Mouse (Mus musculus) mammary gland, adult 2 months (tissue): Measurements from ENCODE around the gene Hes7. TPM values are rescaled to one million over a fixed set of nuclear protein-coding genes. Genes with fewer than 3 reads are reported as not detected.

ENCODE experiments used
- polyA plus RNA-seq: library from polyadenylated mRNA; depleted of rRNA; stranded (reverse); fragments of >200 nt; gene quantifications from 2 replicates; pipeline ENCODE4 v1.2.3, GENCODE M21; 2012; ENCODE audit warnings: low replicate concordance; rRNA removed

The Hes7 gene
- polyA plus RNA-seq, result 0.29 and 1.0 TPM in 2 replicates

GRCm38 (mm10) chr11:69120221-69121000 lies at the start of gene Hes7:
Gene Hes7, plus strand, starts transcription at chr11:69120404.

GRCm38 (mm10) chr11:69070590-69071222 lies 49.5 kb upstream of the Hes7 start, which contains the start of gene Tmem107:
Gene Tmem107, plus strand, starts transcription at chr11:69070806.

GRCm38 (mm10) chr11:69088103-69088855 lies 31.9 kb upstream of the Hes7 start, which contains the start of gene Vamp2:
Gene Vamp2, plus strand, starts transcription at chr11:69088490.

GRCm38 (mm10) chr11:69094697-69095429 lies 25.3 kb upstream of the Hes7 start, which contains the start of gene Per1:
Gene Per1, plus strand, starts transcription at chr11:69095217.

GRCm38 (mm10) chr11:69122336-69122951 lies 2.2 kb downstream of the Hes7 start, which contains the start of gene 9130213A22Rik:
Gene 9130213A22Rik, minus strand, starts transcription at chr11:69122589.

GRCm38 (mm10) chr11:69125852-69125918 lies 5.5 kb downstream of the Hes7 start, which contains the start of gene Aloxe3:
Gene Aloxe3, plus strand, starts transcription at chr11:69125896.

GRCm38 (mm10) chr11:69156800-69157199 lies 36.6 kb downstream of the Hes7 start, which contains the start of gene Alox12b:
Gene Alox12b, plus strand, starts transcription at chr11:69156989.

Other genes starting within 250 kb of the Hes7 start
- gene Ndel1, start 248.5 kb upstream of the Hes7 start, polyA plus RNA-seq, result 84.5 and 87.3 TPM in 2 replicates
- gene Rnf222, start 231.9 kb upstream of the Hes7 start, polyA plus RNA-seq, result 0.19 TPM in 1 of 2 replicates, not detected in the other
- 637 and 1,128 TPM in 2 replicates for gene Rpl26, start 218.8 kb upstream of the Hes7 start, polyA plus RNA-seq
- not detected in 2 replicates for gene Odf4, start 193.3 kb upstream of the Hes7 start, polyA plus RNA-seq
- gene Arhgef15, start 162.9 kb upstream of the Hes7 start, polyA plus RNA-seq, result 70.7 and 114 TPM in 2 replicates
- 107 and 135 TPM in 2 replicates for gene Slc25a35, start 152.3 kb upstream of the Hes7 start, polyA plus RNA-seq
- 17.1 and 49.9 TPM in 2 replicates for gene Rangrf, start 145.2 kb upstream of the Hes7 start, polyA plus RNA-seq
- 11.0 and 12.9 TPM in 2 replicates for gene Pfas, start 111.9 kb upstream of the Hes7 start, polyA plus RNA-seq
- 36.3 and 36.6 TPM in 2 replicates for gene Ctc1, start 104.5 kb upstream of the Hes7 start, polyA plus RNA-seq
- gene Aurkb, start 74.8 kb upstream of the Hes7 start, polyA plus RNA-seq, result 5.5 and 18.1 TPM in 2 replicates
- 14.9 and 32.7 TPM in 2 replicates for gene Borcs6, start 60.7 kb upstream of the Hes7 start, polyA plus RNA-seq
- gene Tmem107, start 49.6 kb upstream of the Hes7 start, polyA plus RNA-seq, result 24.3 and 24.6 TPM in 2 replicates
- gene Vamp2, start 31.9 kb upstream of the Hes7 start, polyA plus RNA-seq, result 115 and 123 TPM in 2 replicates
- 30.1 and 37.1 TPM in 2 replicates for gene Per1, start 25.2 kb upstream of the Hes7 start, polyA plus RNA-seq
- 1.1 and 1.8 TPM in 2 replicates for gene 9130213A22Rik, start 2.2 kb downstream of the Hes7 start, polyA plus RNA-seq
- gene Aloxe3, start 5.5 kb downstream of the Hes7 start, polyA plus RNA-seq, result 1.8 and 2.6 TPM in 2 replicates
- 0.05 and 1.6 TPM in 2 replicates for gene Alox12b, start 36.6 kb downstream of the Hes7 start, polyA plus RNA-seq
- gene Alox8, start 77.4 kb downstream of the Hes7 start, polyA plus RNA-seq, result 0.08 TPM in 1 of 2 replicates, not detected in the other
- gene Gucy2e, start 116.6 kb downstream of the Hes7 start, polyA plus RNA-seq, result 0.14 and 0.24 TPM in 2 replicates
- gene Cntrob, start 203.4 kb downstream of the Hes7 start, polyA plus RNA-seq, result 6.4 and 7.9 TPM in 2 replicates
- 31.5 and 86.9 TPM in 2 replicates for gene Trappc1, start 203.6 kb downstream of the Hes7 start, polyA plus RNA-seq
- 2.1 and 2.7 TPM in 2 replicates for gene Kcnab3, start 205.9 kb downstream of the Hes7 start, polyA plus RNA-seq
- 0.36 and 2.5 TPM in 2 replicates for gene Rnf227, start 220.1 kb downstream of the Hes7 start, polyA plus RNA-seq
- gene Chd3, start 249.0 kb downstream of the Hes7 start, polyA plus RNA-seq, result 109 and 197 TPM in 2 replicates